Mouse (Mus musculus) liver, embryonic 14.5 days (tissue): ENCODE measurements around the gene Cilp2.

Experiments used
- CTCF ChIP-seq: IDR thresholded peaks from 2 replicates; pipeline ENCODE4 v1.5.1; 2016; ENCODE audit warnings: antibody characterized with exemption, low read depth, control low read depth
- EP300 ChIP-seq: IDR thresholded peaks from 2 replicates; pipeline ENCODE4 v1.6.1; 2016; ENCODE audit warnings: antibody characterized with exemption, low read depth

DNA sequence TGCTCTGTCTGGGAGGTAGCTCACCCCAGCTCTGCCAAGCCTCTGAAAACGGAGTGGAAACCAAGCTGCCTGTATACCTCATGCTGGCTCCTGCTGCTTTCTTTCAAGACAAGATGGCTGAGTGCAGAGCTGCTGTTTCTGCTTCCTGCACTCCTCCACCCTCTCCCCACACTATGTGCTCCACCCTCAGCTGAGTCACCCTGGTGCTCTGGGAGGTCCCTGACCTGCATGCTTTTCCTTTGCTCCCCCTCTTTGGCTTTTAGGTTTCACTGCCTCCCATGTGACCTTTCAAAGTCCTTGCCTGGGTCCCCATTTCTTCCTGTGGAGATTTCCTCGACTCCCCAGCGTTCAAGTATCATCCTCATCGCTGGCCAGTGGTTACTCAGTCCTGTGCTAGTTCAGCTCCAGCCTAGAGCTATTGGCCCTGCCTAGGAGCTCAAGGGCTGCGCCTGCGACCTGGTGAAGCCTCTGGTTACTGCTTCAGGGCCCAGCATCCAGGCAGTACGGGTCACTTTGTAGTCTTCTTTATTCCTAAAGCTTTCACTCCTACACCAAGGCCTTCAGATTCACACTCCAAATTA lies 36.5 kb downstream of the Cilp2 start:
- TF ChIP-seq CTCF (no peak), EP300 (no peak)
